Comparison of ENCODE assay signal across 7 mouse cellular contexts in the genomic region with DNA sequence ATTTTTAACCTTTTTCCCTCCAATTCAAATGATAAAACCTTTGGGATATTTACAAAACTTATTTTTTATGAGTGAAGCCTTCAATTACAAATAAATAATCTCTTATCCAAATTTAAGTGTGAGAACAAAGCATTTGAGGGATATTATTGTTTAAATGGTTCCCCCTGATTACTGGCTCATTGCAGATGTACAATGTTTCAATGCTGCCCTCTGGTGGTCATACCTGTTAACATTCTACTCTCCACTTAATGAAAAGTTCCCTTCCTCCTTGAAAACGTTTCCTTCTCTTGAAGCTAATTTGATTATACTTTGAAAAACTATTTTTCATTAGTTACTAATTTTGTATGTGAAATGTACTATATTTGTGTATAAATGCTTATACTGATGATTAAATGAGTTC.
DNase-seq lines count a peak whose midpoint lies in the region; ATAC-seq and TF ChIP-seq lines count a peak whose summit lies in the region.

No protein-coding gene starts in this region.

- DNase-seq in kidney, adult 2 months: peak; percentile 25
- peak; percentile 19 for DNase-seq in urinary bladder, postnatal 25 days (ENCODE audit: low spot score)
- no peak for DNase-seq in urinary bladder, postnatal 4 days (ENCODE audit: low spot score in 2 of 2)
- peak; percentile 26 for DNase-seq in embryo, embryonic 9.5 days (ENCODE audit: extremely low spot score)
- peak; percentile 42 for DNase-seq in lung, postnatal 36 days
- no peak for DNase-seq in urinary bladder, postnatal 10 days (ENCODE audit: low spot score)

- H3K4me2 ChIP-seq in kidney, embryonic 15.5 days: no peak overlapping the region

- WGBS in kidney, adult 2 months: 6% methylated on average over 1 of the region's 1 CpGs
- 9% methylated on average over 1 of the region's 1 CpGs for WGBS in kidney, embryonic 15.5 days

- H3K9me3 ChIP-seq in kidney, embryonic 15.5 days (replicated peaks): no peaks in the 10 kb centered on the region

- no peak overlapping the region for H3K27ac ChIP-seq in kidney, adult 2 months (ENCODE audit: insufficient read depth, low read depth, low read length)
- no peak overlapping the region for H3K27ac ChIP-seq in kidney, embryonic 15.5 days

- H3K9ac ChIP-seq in kidney, embryonic 15.5 days: no peak overlapping the region

- ATAC-seq in kidney, embryonic 15.5 days (replicated peaks; ENCODE audit: low FRiP score): no peak

- no peaks in the 10 kb centered on the region for H3K4me1 ChIP-seq in kidney, adult 2 months (ENCODE audit: control insufficient read depth, insufficient read depth, low read length)
- no peaks in the 10 kb centered on the region for H3K4me1 ChIP-seq in kidney, embryonic 15.5 days

- TF ChIP-seq CTCF in kidney, adult 2 months (conservative IDR thresholded peaks at IDR 0.05; ENCODE audit: insufficient read depth, insufficient read length, low read depth, low read length): no peak

- no peak for TF ChIP-seq POLR2A in kidney, adult 2 months (IDR thresholded peaks at IDR 0.05; ENCODE audit: low read depth, low read length)

- no peak overlapping the region for H3K4me3 ChIP-seq in kidney, adult 2 months (ENCODE audit: insufficient read depth, low read depth, low read length)
- H3K4me3 ChIP-seq in kidney, embryonic 15.5 days (replicated peaks): no peak overlapping the region

- H3K27me3 ChIP-seq in kidney, adult 2 months (replicated peaks; ENCODE audit: control insufficient read depth, insufficient read depth, low read length): no peaks in the 10 kb centered on the region
- H3K27me3 ChIP-seq in kidney, embryonic 15.5 days: no peaks in the 10 kb centered on the region

- no peaks in the 10 kb centered on the region for H3K36me3 ChIP-seq in kidney, adult 2 months (ENCODE audit: control insufficient read depth, insufficient read depth, low read length)
- H3K36me3 ChIP-seq in kidney, embryonic 15.5 days: no peaks in the 10 kb centered on the region

Comparison
In these comparisons a context has a peak if more than half of its experiments do, and no peak if none do; other contexts are left out.
1. DNase-seq: peak in kidney, adult 2 months (single experiment), urinary bladder, postnatal 25 days (single experiment), embryo, embryonic 9.5 days (single experiment) and lung, postnatal 36 days (single experiment); none in urinary bladder, postnatal 4 days (0 of 2) and urinary bladder, postnatal 10 days (single experiment).